Mouse (Mus musculus) heart, adult 2 months (tissue): ENCODE data around the gene Rxfp4. TPM values are rescaled to one million over a fixed set of nuclear protein-coding genes. Genes with fewer than 3 reads are reported as not detected.

Experiments
- DNase-seq, 2 experiments: peaks; one replicate each; pipeline ENCODE4 v3.0.0; 2021
- H3K27ac ChIP-seq: fragments of 200-600 bp; 2 replicates; pipeline ENCODE4 v1.8.1; 2022
- H3K27me3 ChIP-seq: fragments of 200-500 bp; 2 replicates; pipeline ENCODE4 v1.6.1; 2012; ENCODE audit warnings: mild to moderate bottlenecking, low read length, inconsistent platforms, mixed read lengths; ENCODE audit not compliant: control insufficient read depth, insufficient read depth
- H3K36me3 ChIP-seq: fragments of 200-500 bp; 2 replicates; pipeline ENCODE4 v1.6.1; 2012; ENCODE audit warnings: low read length, inconsistent platforms; ENCODE audit not compliant: control insufficient read depth, insufficient read depth
- H3K4me1 ChIP-seq: fragments of 200-500 bp; 2 replicates; pipeline ENCODE4 v1.6.1; 2011; ENCODE audit warnings: low read length; ENCODE audit not compliant: control insufficient read depth, insufficient read depth
- H3K4me3 ChIP-seq: fragments of 200-600 bp; 2 replicates; pipeline ENCODE4 v1.8.1; 2022
- H3K79me2 ChIP-seq: fragments of 200-500 bp; replicated peaks from 2 replicates; pipeline ENCODE4 v1.6.1; 2012; ENCODE audit warnings: mild to moderate bottlenecking, inconsistent platforms, low read length, moderate library complexity, mixed read lengths; ENCODE audit not compliant: control insufficient read depth, insufficient read depth
- H3K9ac ChIP-seq: fragments of 200-500 bp; 2 replicates; pipeline ENCODE4 v1.6.1; 2012; ENCODE audit warnings: low read depth, mild to moderate bottlenecking, control low read depth, inconsistent platforms, low read length, mixed read lengths
- CTCF ChIP-seq: fragments of 200-600 bp; IDR thresholded peaks from 2 replicates; pipeline ENCODE4 v1.8.1; 2022; ENCODE audit warnings: antibody characterized with exemption, mild to moderate bottlenecking, moderate library complexity
- EP300 ChIP-seq: fragments of 200-500 bp; IDR thresholded peaks from 2 replicates; pipeline ENCODE4 v1.6.1; 2011; ENCODE audit warnings: low read depth, low read length, control low read depth; ENCODE audit not compliant: insufficient read depth
- POLR2A ChIP-seq: fragments of 200-500 bp; IDR thresholded peaks from 2 replicates; pipeline ENCODE4 v1.6.1; 2011; ENCODE audit warnings: mild to moderate bottlenecking, low read depth, low read length, control low read depth; ENCODE audit not compliant: insufficient read depth
- WGBS: fragments of 180-500 bp; shearing (Covaris S2); methylation state at CpG from one replicate; pipeline ENCODE4 v1.1.7; 2018; 5-methylcytosine and 5-hydroxymethylcytosine counted together
- intact Hi-C: fragments of 180-260 bp; cut with DNase I; formaldehyde crosslinking; loops from one replicate; pipeline ENCODE4 v1.15.1; 2025
- polyA plus RNA-seq: library from polyadenylated mRNA; depleted of rRNA; stranded (reverse); fragments of >200 nt; gene quantifications from 2 replicates; pipeline ENCODE4 v1.2.3, GENCODE M21; 2012
- total RNA-seq, 2 experiments: library from RNA; stranded (reverse); gene quantifications; 2 replicates each; pipeline ENCODE4 v1.2.3; 2021

Rxfp4 gene
- total and polyA plus RNA-seq, 3 experiments, result not detected

DNA sequence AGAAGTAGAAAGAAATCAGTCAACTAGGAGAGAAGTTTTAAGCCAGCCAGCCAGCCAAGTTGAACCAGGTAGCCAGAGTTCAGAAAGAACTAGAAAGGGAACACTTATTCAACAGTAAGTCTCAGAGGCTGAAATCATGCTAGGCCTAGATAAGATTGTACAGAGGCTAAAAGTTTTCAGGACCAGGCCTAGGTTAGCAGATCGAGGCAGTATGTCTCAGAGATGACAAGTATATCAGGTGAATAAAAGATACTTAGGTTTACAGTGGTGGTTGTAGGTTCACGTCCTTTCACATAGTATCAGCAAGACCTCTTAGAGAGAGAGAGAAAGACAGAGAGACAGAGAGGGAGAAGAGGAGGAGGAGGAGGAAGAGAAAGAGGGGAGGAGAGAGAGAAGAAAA lies 30.9 kb upstream of the Rxfp4 start:
- peaks cover 17% of the 10 kb centered on the region for H3K36me3 ChIP-seq
- H3K27ac ChIP-seq, result no peak overlapping the region
- no peak overlapping the region for H3K4me3 ChIP-seq
- TF ChIP-seq POLR2A, result no peak
- H3K27me3 ChIP-seq, result no peaks in the 10 kb centered on the region
- no peak for DNase-seq
- peaks cover 6% of the 10 kb centered on the region for H3K4me1 ChIP-seq
- intact Hi-C loops, result no loop called here
- peaks cover 3% of the 10 kb centered on the region for H3K79me2 ChIP-seq
- 78% methylated on average over 2 of the region's 2 CpGs for WGBS
- H3K9ac ChIP-seq, result no peak overlapping the region

GRCm38 (mm10) chr3:88677399-88677798 lies 24.5 kb upstream of the Rxfp4 start:
- Histone ChIP-seq H3K79me2 (no peaks in the 10 kb centered on the region), H3K9ac (peak overlapping the region; percentile 67), H3K4me3 (peak overlapping the region; percentile 38), H3K27me3 (no peaks in the 10 kb centered on the region), H3K36me3 (no peaks in the 10 kb centered on the region), H3K27ac (0 out of 2 replicates have a peak overlapping the region, but pooled peaks have one; percentile 15), H3K4me1 (no peaks in the 10 kb centered on the region)
- TF ChIP-seq POLR2A (no peak), EP300 (peak; percentile 78; the same call in 1 of the 2 replicates), CTCF (peak; percentile 87)
- intact Hi-C loops, result loop anchor here (5.0 kb wide), 1 partner anchor 60 kb away; no protein-coding TSS in a partner anchor
- 3% methylated on average over 11 of the region's 11 CpGs for WGBS
- DNase-seq, result peak; percentile 78

DNA sequence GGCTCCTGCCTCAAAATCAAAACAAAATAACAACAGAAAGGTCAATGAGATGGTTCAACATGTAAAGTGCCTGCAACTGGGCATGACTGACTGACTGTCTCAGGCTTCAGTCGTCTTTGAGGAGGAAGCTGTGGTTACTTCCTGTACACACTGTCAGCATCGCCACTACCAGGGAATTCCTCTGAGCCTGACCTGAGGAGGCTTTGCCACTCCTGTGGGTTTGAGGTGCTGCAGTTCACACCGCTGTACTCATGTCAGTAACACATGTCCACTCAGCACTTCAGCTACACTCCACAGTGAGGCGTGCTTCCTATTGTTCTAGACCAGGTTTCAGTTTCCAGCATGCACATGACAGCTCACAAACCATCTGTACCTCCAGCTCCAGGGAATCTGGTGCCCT lies 11.2 kb upstream of the Rxfp4 start:
- DNase-seq, result no peak
- H3K4me3 ChIP-seq, result no peak overlapping the region

GRCm38 (mm10) chr3:88659798-88660197 lies 6.9 kb upstream of the Rxfp4 start:
- DNase-seq, result no peak
- intact Hi-C loops, result no loop called here
- WGBS, result 22% methylated on average over 6 of the region's 6 CpGs

More for the DNA sequence above, 11.2 kb upstream of the Rxfp4 start:
- no peaks in the 10 kb centered on the region for H3K79me2 ChIP-seq
- H3K4me1 ChIP-seq, result no peaks in the 10 kb centered on the region
- H3K9ac ChIP-seq, result no peak overlapping the region
- H3K27ac ChIP-seq, result no peak overlapping the region
- H3K27me3 ChIP-seq, result no peaks in the 10 kb centered on the region
- 45% methylated on average over 4 of the region's 4 CpGs for WGBS
- no peak for TF ChIP-seq POLR2A
- peak; percentile 38 for TF ChIP-seq CTCF
- no peak for TF ChIP-seq EP300
- intact Hi-C loops, result no loop called here
- no peaks in the 10 kb centered on the region for H3K36me3 ChIP-seq

DNA sequence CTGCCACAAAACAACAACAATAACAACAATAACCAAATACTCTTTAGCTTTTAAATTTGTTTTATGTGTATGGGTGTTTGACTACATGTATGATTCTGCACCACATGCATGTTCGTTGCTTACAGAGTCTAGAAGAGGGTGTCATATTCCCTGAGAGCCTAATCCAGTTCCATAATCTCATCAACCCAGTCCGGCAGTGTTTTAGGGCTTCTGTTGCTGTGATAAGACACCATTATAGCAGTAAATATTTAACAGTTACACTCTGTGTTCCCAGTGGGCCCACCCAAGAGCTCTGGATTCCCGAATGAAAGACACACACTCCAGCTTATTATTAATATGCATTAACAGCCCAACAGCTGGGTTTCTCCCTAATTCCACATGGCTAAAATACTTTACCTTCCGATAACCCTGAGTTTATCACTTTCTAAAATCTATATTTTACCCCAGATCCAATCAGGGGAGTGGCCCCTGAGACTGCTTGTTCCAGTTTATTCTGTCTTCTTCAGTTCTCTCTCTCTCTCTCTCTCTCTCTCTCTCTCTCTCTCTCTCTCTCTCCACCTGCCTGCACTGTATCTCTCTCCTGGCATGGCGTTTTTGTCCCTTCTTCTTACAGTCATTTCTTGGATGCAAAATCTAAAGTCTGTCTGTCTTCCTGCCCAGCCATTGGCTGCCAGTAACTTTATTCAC lies 5.6 kb upstream of the Rxfp4 start:
- TF ChIP-seq EP300 (no peak), CTCF (no peak), POLR2A (no peak)
- DNase-seq, result no peak
- no peak overlapping the region for H3K27ac ChIP-seq
- H3K4me3 ChIP-seq, result no peak overlapping the region
- intact Hi-C loops, result no loop called here
- H3K4me1 ChIP-seq, result peaks cover 5% of the 10 kb centered on the region
- no peaks in the 10 kb centered on the region for H3K27me3 ChIP-seq
- no peaks in the 10 kb centered on the region for H3K79me2 ChIP-seq
- WGBS, result 75% methylated on average over 5 of the region's 5 CpGs
- no peak overlapping the region for H3K9ac ChIP-seq
- H3K36me3 ChIP-seq, result no peaks in the 10 kb centered on the region

More at GRCm38 (mm10) chr3:88659798-88660197, 6.9 kb upstream of the Rxfp4 start:
- Histone ChIP-seq H3K9ac (no peak overlapping the region), H3K36me3 (no peaks in the 10 kb centered on the region), H3K4me3 (no peak overlapping the region), H3K79me2 (no peaks in the 10 kb centered on the region), H3K27ac (no peak overlapping the region), H3K27me3 (no peaks in the 10 kb centered on the region), H3K4me1 (peaks cover 2% of the 10 kb centered on the region)
- TF ChIP-seq POLR2A, result no peak
- no peak for TF ChIP-seq EP300

GRCm38 (mm10) chr3:88655619-88656018 lies 2.7 kb upstream of the Rxfp4 start:
- no peaks in the 10 kb centered on the region for H3K27me3 ChIP-seq
- no peaks in the 10 kb centered on the region for H3K36me3 ChIP-seq
- no peak overlapping the region for H3K4me3 ChIP-seq
- no peaks in the 10 kb centered on the region for H3K79me2 ChIP-seq
- WGBS, result 78% methylated on average over 8 of the region's 8 CpGs
- H3K4me1 ChIP-seq, result peaks cover 8% of the 10 kb centered on the region
- no peak overlapping the region for H3K9ac ChIP-seq
- no peak for DNase-seq
- no peak overlapping the region for H3K27ac ChIP-seq
- intact Hi-C loops, result no loop called here
- TF ChIP-seq EP300 (no peak), CTCF (no peak), POLR2A (no peak)
